Mouse (Mus musculus): ENCODE measurements around the gene Abraxas1.

- TF ChIP-seq EP300 (IDR thresholded peaks at IDR 0.05; ENCODE audit: insufficient read depth, low read depth, low read length) (peak; percentile 97), POLR2A (IDR thresholded peaks at IDR 0.05; ENCODE audit: insufficient read depth, low read depth, low read length) (no peak)
These were observed 17.1 kb upstream of the Abraxas1 start for GRCm38 (mm10) chr5:100837907-100838306.
